Mouse (Mus musculus) bone marrow macrophage, adult 2 months (primary cell): ENCODE results near the gene Fnbp1. TPM values are rescaled to one million over a fixed set of nuclear protein-coding genes. Genes with fewer than 3 reads are reported as not detected.
A peak's percentile ranks its signal among the peaks of the same experiment; 100 is the strongest.
"Not testable (repeated sequence)": the region's sequence is repeated elsewhere in the genome, so short reads cannot be mapped to it uniquely, and the experiment has no call there.

Experiments used
- H3K27ac ChIP-seq: 2 replicates; pipeline ENCODE4 v1.5.1; 2012; ENCODE audit warnings: low read depth, low read length; ENCODE audit not compliant: insufficient read depth
- H3K4me1 ChIP-seq: 2 replicates; pipeline ENCODE4 v1.6.1; 2012; ENCODE audit warnings: low read length; ENCODE audit not compliant: control insufficient read depth, insufficient read depth
- H3K4me3 ChIP-seq: 2 replicates; pipeline ENCODE4 v1.5.1; 2012; ENCODE audit warnings: mild to moderate bottlenecking, low read length, moderate library complexity; ENCODE audit not compliant: insufficient read depth
- CTCF ChIP-seq: IDR thresholded peaks from 2 replicates; pipeline ENCODE4 v1.5.1; 2012; ENCODE audit warnings: low read depth, mild to moderate bottlenecking, low read length, moderate library complexity
- POLR2A ChIP-seq: IDR thresholded peaks from 2 replicates; pipeline ENCODE4 v1.6.1; 2012; ENCODE audit warnings: mild to moderate bottlenecking, low read depth, low read length, borderline replicate concordance
- polyA plus RNA-seq: library from polyadenylated mRNA; stranded (reverse); fragments of >200 nt; gene quantifications from 2 replicates; pipeline ENCODE4 v1.2.4, GENCODE M21; 2012; ENCODE audit not compliant: missing spikeins, insufficient read depth, insufficient read length

Gene Fnbp1
- polyA plus RNA-seq: 255 and 258 TPM in 2 replicates

DNA sequence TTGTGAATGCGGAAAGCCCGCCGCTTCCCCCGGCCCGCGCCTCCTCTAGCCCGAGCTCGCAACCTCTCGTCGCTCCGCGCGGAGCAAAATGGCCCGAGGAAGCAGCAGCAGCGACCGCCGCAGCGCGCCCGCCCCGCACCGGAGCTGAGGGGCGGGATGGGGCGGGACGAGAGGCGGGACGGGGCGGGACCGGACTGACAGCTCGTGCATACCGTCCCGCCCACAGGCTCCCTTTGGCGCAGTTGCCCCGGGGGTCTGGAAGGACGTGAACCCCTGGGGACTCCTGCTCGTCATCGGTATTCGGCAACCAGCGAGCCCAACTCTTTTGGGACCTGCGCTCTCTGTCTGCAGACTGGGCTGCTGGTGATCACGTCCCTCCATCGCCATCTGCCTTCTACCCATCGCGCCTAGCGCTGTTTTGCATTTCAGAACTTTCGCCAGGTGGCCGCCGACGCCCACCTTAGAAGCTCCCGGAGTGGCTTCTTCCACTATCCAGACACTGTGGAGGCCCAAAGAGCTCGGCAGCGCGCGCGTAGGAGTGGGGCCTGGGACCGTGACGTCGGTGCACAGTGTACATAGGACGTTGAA is at the start of gene Fnbp1:
TSS of gene Fnbp1 (minus strand) at position 142 of the 588 bp plus-strand sequence.
- peak within 1 kb of the TSS; percentile 75 for H3K27ac ChIP-seq
- H3K4me3 ChIP-seq: peak within 1 kb of the TSS; percentile 95
- peaks cover 53% of the 10 kb centered on the region for H3K4me1 ChIP-seq
- TF ChIP-seq POLR2A (peak; percentile 60; the same call in 1 of the 2 replicates), CTCF (no peak)

DNA sequence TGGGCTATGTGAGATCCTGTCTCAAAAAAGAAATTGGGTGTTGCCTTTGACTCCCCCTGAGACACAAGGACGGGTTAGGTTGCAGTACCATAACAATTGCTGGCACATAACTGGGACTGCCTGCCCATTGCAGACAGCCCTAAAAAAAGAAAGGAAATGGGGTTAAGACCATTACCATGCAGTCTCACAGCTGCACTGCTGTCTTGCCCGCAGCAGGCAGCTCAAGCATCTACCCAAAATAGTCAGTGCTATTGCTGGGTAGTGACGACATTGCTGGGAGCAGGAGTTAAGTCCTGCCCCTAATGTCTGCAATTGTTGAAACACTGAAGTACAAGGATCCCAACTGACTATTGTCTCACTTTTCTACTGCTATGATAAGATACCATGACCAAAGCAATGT is 47.8 kb upstream of the Fnbp1 start:
- no peak for TF ChIP-seq CTCF
- TF ChIP-seq POLR2A: no peak
- no peak overlapping the region for H3K4me3 ChIP-seq

DNA sequence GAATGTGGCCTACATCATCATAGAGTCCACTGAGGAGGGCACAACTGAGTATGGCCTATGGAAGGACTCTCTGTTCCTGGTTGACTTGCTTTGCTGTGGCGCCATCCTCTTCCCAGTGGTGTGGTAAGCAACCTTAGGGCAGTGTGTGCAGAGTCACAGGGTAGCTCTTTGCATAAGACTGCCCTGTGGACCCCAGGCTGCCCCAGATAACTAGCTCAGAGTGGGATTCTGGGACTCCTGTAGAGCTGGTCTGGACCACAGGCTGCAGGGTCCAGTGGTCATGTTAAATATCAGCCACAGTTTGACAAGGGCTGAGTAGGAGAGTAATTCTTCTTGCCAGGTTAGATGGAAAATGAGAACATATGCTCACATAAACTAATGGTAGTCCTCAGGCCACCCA is 46.9 kb upstream of the Fnbp1 start:
- H3K4me1 ChIP-seq: no peaks in the 10 kb centered on the region
- TF ChIP-seq CTCF (no peak), POLR2A (no peak)
- no peak overlapping the region for H3K4me3 ChIP-seq

More for the DNA sequence above, 47.8 kb upstream of the Fnbp1 start:
- Histone ChIP-seq H3K27ac (no peak overlapping the region), H3K4me1 (no peaks in the 10 kb centered on the region)

DNA sequence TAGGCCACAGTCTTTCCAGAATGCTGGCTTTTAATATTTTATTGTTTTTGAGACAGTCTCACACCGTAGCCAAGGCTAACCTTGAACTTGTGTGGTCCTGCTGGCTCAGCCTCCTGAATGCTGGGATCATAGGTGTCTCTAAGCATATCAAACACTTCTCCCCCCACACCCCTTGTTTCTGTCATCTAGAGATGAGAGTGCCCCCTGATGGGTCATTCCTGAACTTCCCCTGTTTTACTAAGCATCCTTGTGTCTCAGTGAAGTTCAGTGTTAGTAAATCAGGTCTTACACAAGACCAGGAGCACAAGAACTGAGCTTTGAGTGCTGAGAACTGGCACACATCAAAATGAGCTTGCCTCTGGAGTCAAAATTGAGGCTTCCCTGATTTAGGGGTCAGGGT is 42.0 kb upstream of the Fnbp1 start:
- no peak overlapping the region for H3K4me3 ChIP-seq
- no peak for TF ChIP-seq CTCF
- TF ChIP-seq POLR2A: no peak
- H3K4me1 ChIP-seq: peaks cover 13% of the 10 kb centered on the region
- H3K27ac ChIP-seq: no peak overlapping the region

More for the DNA sequence above, 46.9 kb upstream of the Fnbp1 start:
- H3K27ac ChIP-seq: no peak overlapping the region

DNA sequence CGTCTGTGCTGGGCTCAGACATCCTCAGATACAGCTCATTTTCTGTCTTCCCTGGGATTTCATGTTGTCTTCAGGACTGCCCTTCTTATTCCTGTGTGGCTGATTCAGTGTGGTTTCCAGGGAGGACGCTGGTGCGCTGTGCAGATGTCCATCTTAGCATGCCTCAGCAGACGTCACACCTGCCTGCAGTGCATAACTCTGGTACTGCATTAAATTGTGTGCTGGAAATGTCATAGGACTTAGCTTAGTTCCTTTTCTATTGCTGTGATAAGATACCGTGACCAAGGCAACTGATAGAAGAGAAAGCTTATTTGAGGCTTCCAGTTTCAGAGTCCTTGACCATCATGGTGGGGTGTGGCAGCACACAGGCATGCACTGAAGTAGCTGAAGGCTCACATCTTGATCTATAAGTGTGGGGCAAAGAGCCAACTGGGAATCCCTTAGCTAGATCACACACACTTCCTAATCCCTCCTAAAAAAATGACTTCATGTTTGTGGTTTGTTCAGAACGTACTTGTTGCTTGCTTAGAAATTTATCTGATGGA is 41.0 kb upstream of the Fnbp1 start:
- Histone ChIP-seq H3K4me3 (no peak overlapping the region), H3K4me1 (peaks cover 13% of the 10 kb centered on the region), H3K27ac (no peak overlapping the region)
- TF ChIP-seq CTCF: no peak
- no peak for TF ChIP-seq POLR2A

DNA sequence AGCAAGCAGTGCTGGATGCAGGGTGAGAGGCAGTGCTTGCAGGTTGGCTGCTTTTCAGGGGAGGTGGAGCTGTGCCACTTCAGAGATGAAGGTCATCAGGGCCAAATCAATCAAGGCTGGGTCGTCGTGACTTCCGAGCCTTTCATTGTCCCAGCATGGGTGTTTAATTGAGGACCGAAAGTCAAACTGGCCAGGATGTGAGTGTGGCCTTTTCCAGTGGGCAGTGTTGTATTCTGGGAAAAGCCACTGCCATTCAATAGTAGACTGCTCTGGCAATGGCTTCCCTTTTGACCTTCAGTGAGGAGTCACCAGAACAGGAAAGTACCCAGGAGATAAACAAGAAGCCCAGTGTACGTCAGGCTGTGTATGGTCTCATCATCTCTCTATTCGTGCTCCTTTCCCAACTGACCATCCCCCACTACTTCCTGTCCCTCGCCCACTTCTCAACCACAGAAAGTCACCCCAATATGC is 38.3 kb upstream of the Fnbp1 start:
- Histone ChIP-seq H3K27ac (no peak overlapping the region), H3K4me3 (no peak overlapping the region), H3K4me1 (peaks cover 13% of the 10 kb centered on the region)
- no peak for TF ChIP-seq CTCF
- TF ChIP-seq POLR2A: no peak

DNA sequence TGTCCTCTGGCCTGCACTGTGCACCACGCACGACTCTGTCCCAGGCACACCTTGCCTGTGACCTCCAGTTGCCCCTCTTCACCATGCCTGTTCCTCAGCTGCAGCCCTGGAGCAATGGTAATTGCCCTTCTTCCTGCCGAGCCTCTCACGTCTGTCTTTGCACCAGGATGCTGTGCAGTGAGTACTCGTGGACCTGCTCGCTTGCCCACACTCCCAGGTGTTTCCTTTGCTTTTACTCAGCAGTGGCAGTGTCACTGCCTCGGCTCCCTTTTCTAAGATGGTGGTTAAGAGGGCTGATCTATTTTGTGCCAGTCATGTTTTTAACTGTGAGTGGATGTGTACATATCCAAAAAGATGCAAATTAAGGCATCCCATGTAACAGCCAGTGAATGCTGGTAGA is 37.7 kb upstream of the Fnbp1 start:
- TF ChIP-seq CTCF (no peak), POLR2A (no peak)
- no peak overlapping the region for H3K4me3 ChIP-seq
- peaks cover 13% of the 10 kb centered on the region for H3K4me1 ChIP-seq
- H3K27ac ChIP-seq: no peak overlapping the region

DNA sequence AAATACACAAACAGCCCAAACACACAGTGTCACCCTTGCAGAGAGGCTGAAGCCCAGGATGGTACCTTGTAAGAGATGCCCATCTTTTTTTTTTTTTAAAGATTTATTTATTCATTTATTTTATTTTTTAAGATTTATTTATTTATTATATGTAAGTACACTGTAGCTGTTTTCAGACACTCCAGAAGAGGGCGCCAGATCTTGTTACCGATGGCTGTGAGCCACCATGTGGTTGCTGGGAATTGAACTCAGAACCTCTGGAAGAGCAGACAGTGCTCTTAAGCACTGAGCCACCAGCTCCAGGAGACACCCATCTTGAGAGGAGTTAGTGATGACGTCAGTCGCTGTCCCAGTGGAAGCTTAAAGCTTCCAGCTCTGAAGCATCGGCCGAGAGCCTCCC is 36.8 kb upstream of the Fnbp1 start:
- H3K27ac ChIP-seq, H3K4me3 ChIP-seq: not testable (repeated sequence)
- H3K4me1 ChIP-seq: peaks cover 13% of the 10 kb centered on the region
- TF ChIP-seq CTCF: peak; percentile 27; the same call in 1 of the 2 replicates

DNA sequence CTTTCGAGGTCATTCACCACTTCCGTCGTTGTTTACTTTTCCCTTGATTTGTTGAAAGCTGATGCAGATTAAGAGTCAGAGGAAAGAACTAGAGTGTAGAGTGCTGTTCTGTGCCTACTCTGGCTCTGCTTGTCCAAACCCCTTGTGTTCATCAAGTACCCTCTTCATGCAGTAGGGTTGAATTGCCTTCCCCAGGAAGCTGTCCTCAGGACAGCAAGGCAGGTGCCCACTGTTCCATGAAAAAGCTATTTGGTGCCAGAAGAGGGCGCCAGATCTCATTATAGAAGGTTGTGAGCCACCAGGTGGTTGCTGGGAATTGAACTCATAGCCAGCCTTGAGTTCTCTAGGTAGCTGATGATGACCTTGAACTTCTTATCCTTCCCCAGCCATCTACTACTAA is 31.5 kb upstream of the Fnbp1 start:
- peak; percentile 34; the same call in 1 of the 2 replicates for TF ChIP-seq CTCF
- no peak for TF ChIP-seq POLR2A
- Histone ChIP-seq H3K4me3 (no peak overlapping the region), H3K4me1 (peaks cover 38% of the 10 kb centered on the region), H3K27ac (peak overlapping the region; percentile 90)

DNA sequence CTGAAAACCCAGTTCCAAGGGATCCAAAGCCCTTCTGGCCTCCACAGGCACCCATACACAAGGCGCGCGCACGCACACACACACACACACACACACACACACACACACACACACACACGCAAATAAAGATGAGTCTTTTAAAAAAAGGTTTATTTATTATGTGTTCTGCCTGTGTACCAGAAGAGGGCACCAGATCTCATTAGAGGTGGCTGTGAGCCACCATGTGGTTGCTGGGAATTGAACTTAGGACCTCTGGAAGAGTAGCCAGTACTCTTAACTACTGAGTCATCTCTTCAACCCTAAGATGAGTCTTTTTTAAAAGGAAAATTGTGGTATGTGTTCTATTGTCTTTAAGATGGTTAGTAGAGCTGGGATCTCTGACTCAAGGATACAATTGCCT is 30.7 kb upstream of the Fnbp1 start:
- Histone ChIP-seq H3K4me1 (peaks cover 38% of the 10 kb centered on the region), H3K27ac (peak overlapping the region; percentile 90), H3K4me3 (no peak overlapping the region)
- TF ChIP-seq POLR2A: no peak
- TF ChIP-seq CTCF: no peak
